Mouse (Mus musculus): ENCODE results near the gene Mpi. TPM values are rescaled to one million over a fixed set of nuclear protein-coding genes. Genes with fewer than 3 reads are reported as not detected.
A peak's percentile ranks its signal among the peaks of the same experiment; 100 is the strongest.

Mpi gene
- polyA plus RNA-seq, 1 experiment from 2014 or later: 81.7 TPM

GRCm38 (mm10) chr9:57501861-57502260 lies 50.7 kb downstream of the Mpi start:
- Histone ChIP-seq H3K27ac (replicated peaks) (peak overlapping the region; percentile 84), H3K9ac (replicated peaks) (peak overlapping the region; percentile 32), H3K36me3 (no peaks in the 10 kb centered on the region), H3K4me3 (replicated peaks) (peak overlapping the region; percentile 25), H3K27me3 (replicated peaks) (peaks cover 38% of the 10 kb centered on the region), H3K9me3 (replicated peaks) (no peaks in the 10 kb centered on the region), H3K4me2 (peak overlapping the region; percentile 93), H3K4me1 (peaks cover 74% of the 10 kb centered on the region)
- ATAC-seq (ENCODE audit: low FRiP score): peak; percentile 55
- under 1% methylated on average over 20 of the region's 20 CpGs for WGBS

- peak overlapping the region; percentile 84 for H3K27ac ChIP-seq (replicated peaks)
- H3K36me3 ChIP-seq: no peaks in the 10 kb centered on the region
- WGBS: 5% methylated on average over 13 of the region's 13 CpGs
- no peaks in the 10 kb centered on the region for H3K9me3 ChIP-seq (replicated peaks)
- peaks cover 37% of the 10 kb centered on the region for H3K27me3 ChIP-seq (replicated peaks)
- H3K4me1 ChIP-seq: peaks cover 72% of the 10 kb centered on the region
- no peak for ATAC-seq (ENCODE audit: low FRiP score)
- peak overlapping the region; percentile 32 for H3K9ac ChIP-seq (replicated peaks)
- peak overlapping the region; percentile 25 for H3K4me3 ChIP-seq (replicated peaks)
- peak overlapping the region; percentile 93 for H3K4me2 ChIP-seq
These were observed 51.1 kb downstream of the Mpi start for GRCm38 (mm10) chr9:57501452-57501851.

GRCm38 (mm10) chr9:57498536-57498935 lies 54.0 kb downstream of the Mpi start:
- WGBS: 34% methylated on average over 7 of the region's 7 CpGs
- H3K9me3 ChIP-seq (replicated peaks): no peaks in the 10 kb centered on the region
- peaks cover 43% of the 10 kb centered on the region for H3K4me1 ChIP-seq
- no peak for ATAC-seq (ENCODE audit: low FRiP score)
- H3K27ac ChIP-seq (replicated peaks): peak overlapping the region; percentile 30; the same call in 1 of the 2 replicates
- H3K36me3 ChIP-seq: no peaks in the 10 kb centered on the region
- H3K4me2 ChIP-seq: no peak overlapping the region
- H3K27me3 ChIP-seq (replicated peaks): peaks cover 13% of the 10 kb centered on the region
- no peak overlapping the region for H3K9ac ChIP-seq (replicated peaks)
- H3K4me3 ChIP-seq (replicated peaks): no peak overlapping the region

GRCm38 (mm10) chr9:57497236-57497635 lies 55.3 kb downstream of the Mpi start:
- no peaks in the 10 kb centered on the region for H3K36me3 ChIP-seq
- no peaks in the 10 kb centered on the region for H3K9me3 ChIP-seq (replicated peaks)
- WGBS: 59% methylated on average over 5 of the region's 5 CpGs
- H3K27ac ChIP-seq (replicated peaks): no peak overlapping the region
- no peak overlapping the region for H3K4me2 ChIP-seq
- no peak overlapping the region for H3K4me3 ChIP-seq (replicated peaks)
- H3K27me3 ChIP-seq (replicated peaks): peaks cover 2% of the 10 kb centered on the region; the same call in 1 of the 2 replicates
- H3K4me1 ChIP-seq: peaks cover 30% of the 10 kb centered on the region
- ATAC-seq (ENCODE audit: low FRiP score): no peak
- no peak overlapping the region for H3K9ac ChIP-seq (replicated peaks)

- Histone ChIP-seq H3K27ac (replicated peaks) (no peak overlapping the region), H3K4me2 (no peak overlapping the region), H3K4me3 (replicated peaks) (no peak overlapping the region), H3K36me3 (no peaks in the 10 kb centered on the region), H3K4me1 (peaks cover 11% of the 10 kb centered on the region; the same call in 1 of the 2 replicates), H3K27me3 (replicated peaks) (no peaks in the 10 kb centered on the region), H3K9ac (replicated peaks) (no peak overlapping the region), H3K9me3 (replicated peaks) (no peaks in the 10 kb centered on the region)
- no peak for ATAC-seq (ENCODE audit: low FRiP score)
These were observed 57.6 kb downstream of the Mpi start for GRCm38 (mm10) chr9:57494970-57495369.

Other genes starting within 250 kb of the Mpi start
- 18.4 and 22.7 TPM in 2 replicates for gene Ppcdc, start 112.6 kb downstream of the Mpi start, polyA plus RNA-seq (2015; fragmentation: Nextera tagmentation; extraction: Ambion mirVana)
- 91.1 and 112 TPM in 2 replicates for gene Scamp5, start 84.7 kb downstream of the Mpi start, polyA plus RNA-seq (2015; fragmentation: Nextera tagmentation; extraction: Ambion mirVana)
- 17.4 and 23.5 TPM in 2 replicates for gene Rpp25, start 48.7 kb downstream of the Mpi start, polyA plus RNA-seq (2015; fragmentation: Nextera tagmentation; extraction: Ambion mirVana)
- 949 and 1,085 TPM in 2 replicates for gene Cox5a, start 31.5 kb downstream of the Mpi start, polyA plus RNA-seq (2015; fragmentation: Nextera tagmentation; extraction: Ambion mirVana)
- 22.3 and 23.8 TPM in 2 replicates for gene Fam219b, start 15.2 kb downstream of the Mpi start, polyA plus RNA-seq (2015; fragmentation: Nextera tagmentation; extraction: Ambion mirVana)
- 43.5 and 48.5 TPM in 2 replicates for gene Scamp2, start 8.2 kb upstream of the Mpi start, polyA plus RNA-seq (2015; fragmentation: Nextera tagmentation; extraction: Ambion mirVana)
- 32.1 and 36.5 TPM in 2 replicates for gene Ulk3, start 36.7 kb upstream of the Mpi start, polyA plus RNA-seq (2015; fragmentation: Nextera tagmentation; extraction: Ambion mirVana)
- 0.11 and 0.23 TPM in 2 replicates for gene Cplx3, start 53.5 kb upstream of the Mpi start, polyA plus RNA-seq (2015; fragmentation: Nextera tagmentation; extraction: Ambion mirVana)
- not detected in 2 replicates for gene Lman1l, start 68.0 kb upstream of the Mpi start, polyA plus RNA-seq (2015; fragmentation: Nextera tagmentation; extraction: Ambion mirVana)
- 43.1 and 50.0 TPM in 2 replicates for gene Csk, start 100.9 kb upstream of the Mpi start, polyA plus RNA-seq (2015; fragmentation: Nextera tagmentation; extraction: Ambion mirVana)
- not detected in 2 replicates for gene Cyp1a2, start 130.9 kb upstream of the Mpi start, polyA plus RNA-seq (2015; fragmentation: Nextera tagmentation; extraction: Ambion mirVana)
- 0.09 and 0.12 TPM in 2 replicates for gene Cyp1a1, start 135.2 kb upstream of the Mpi start, polyA plus RNA-seq (2015; fragmentation: Nextera tagmentation; extraction: Ambion mirVana)
- 27.6 and 29.4 TPM in 2 replicates for gene Edc3, start 155.8 kb upstream of the Mpi start, polyA plus RNA-seq (2015; fragmentation: Nextera tagmentation; extraction: Ambion mirVana)
- 63.6 and 65.7 TPM in 2 replicates for gene Clk3, start 213.1 kb upstream of the Mpi start, polyA plus RNA-seq (2015; fragmentation: Nextera tagmentation; extraction: Ambion mirVana)